Mouse (Mus musculus) embryonic fibroblast, embryonic 13.5 days (primary cell): Measurements from ENCODE around the gene Eif3c.

ENCODE experiments used
- CTCF ChIP-seq: IDR thresholded peaks from 2 replicates; pipeline ENCODE4 v1.5.1; 2011; ENCODE audit warnings: mild to moderate bottlenecking, control low read depth, low read length, moderate library complexity, borderline replicate concordance; ENCODE audit not compliant: insufficient read depth
- POLR2A ChIP-seq: IDR thresholded peaks from 2 replicates; pipeline ENCODE4 v1.6.1; 2011; ENCODE audit warnings: low read depth, mild to moderate bottlenecking, control low read depth, low read length, moderate library complexity

DNA sequence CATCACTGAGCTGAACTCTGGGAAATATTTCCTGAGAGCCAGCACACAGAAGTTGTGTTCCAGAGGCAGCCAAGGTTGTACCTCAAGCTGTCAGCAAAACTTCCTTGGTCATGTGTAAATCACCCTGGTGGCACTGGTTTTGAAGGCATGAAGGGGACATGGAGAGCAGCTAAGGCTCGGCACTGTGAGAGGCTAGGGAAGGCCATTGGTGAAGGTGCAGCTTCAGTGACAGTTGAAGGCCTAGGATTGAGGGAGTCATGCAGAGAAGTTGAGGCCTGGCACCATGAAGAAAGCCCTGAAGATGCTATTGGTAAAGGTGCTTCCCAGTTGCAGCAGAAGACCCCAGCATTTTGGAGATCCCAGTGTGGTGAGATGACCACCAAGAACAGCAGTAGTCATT is 24.6 kb downstream of the Eif3c start:
- TF ChIP-seq CTCF (no peak), POLR2A (no peak)
